Mouse (Mus musculus): ENCODE results near the gene Zcchc7. TPM values are rescaled to one million over a fixed set of nuclear protein-coding genes. Genes with fewer than 3 reads are reported as not detected.

Zcchc7 gene
- polyA plus RNA-seq (2015; fragmentation: Nextera tagmentation; extraction: Ambion mirVana): 41.3 and 42.4 TPM in 2 replicates

GRCm38 (mm10) chr4:44755553-44756133 is at the start of gene Zcchc7:
Gene Zcchc7, plus strand, starts transcription at chr4:44755877.
- Histone ChIP-seq H3K36me3 (ENCODE audit: poor library complexity, severe bottlenecking) (no peaks in the 10 kb centered on the region), H3K4me3 (peak within 1 kb of the TSS; percentile 98), H3K9ac (peak within 1 kb of the TSS; percentile 93), H3K27me3 (no peaks in the 10 kb centered on the region; the same call in 1 of the 2 replicates), H3K4me2 (peak within 1 kb of the TSS; percentile 87), H3K9me3 (replicated peaks) (no peaks in the 10 kb centered on the region), H3K4me1 (peaks cover 13% of the 10 kb centered on the region), H3K27ac (peak within 1 kb of the TSS; percentile 88)
- WGBS: 5% methylated on average over 15 of the region's 15 CpGs
- peak; percentile 59 for ATAC-seq

DNA sequence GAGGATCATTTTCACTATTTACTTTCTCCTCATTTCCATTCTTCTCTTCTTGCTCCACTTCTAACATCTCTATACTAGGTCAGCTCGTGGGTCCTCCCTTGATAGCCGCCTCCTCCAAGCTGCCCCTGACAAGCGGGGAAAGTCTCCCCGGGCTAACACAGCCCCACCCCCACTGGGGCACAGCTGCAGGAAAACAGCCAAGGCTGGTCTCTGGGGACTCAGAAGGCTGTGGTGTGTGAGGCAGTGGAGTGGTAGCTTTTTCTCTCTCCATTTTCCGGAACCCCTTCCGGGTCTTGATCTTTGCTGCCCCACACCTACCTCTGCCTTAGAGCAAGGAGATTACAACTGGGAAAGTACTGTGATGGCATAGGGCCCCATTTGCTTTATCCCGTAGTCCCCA is 49.7 kb upstream of the Zcchc7 start:
- 10% methylated on average over 7 of the region's 7 CpGs for WGBS

GRCm38 (mm10) chr4:44706865-44707264 is 48.8 kb upstream of the Zcchc7 start:
- 56% methylated on average over 1 of the region's 1 CpGs for WGBS
- no peak overlapping the region for H3K9ac ChIP-seq
- ATAC-seq: no peak

More for the DNA sequence above, 49.7 kb upstream of the Zcchc7 start:
- Histone ChIP-seq H3K27ac (no peak overlapping the region), H3K4me2 (no peak overlapping the region), H3K4me1 (peaks cover 30% of the 10 kb centered on the region), H3K4me3 (no peak overlapping the region), H3K9ac (no peak overlapping the region), H3K36me3 (ENCODE audit: poor library complexity, severe bottlenecking) (no peaks in the 10 kb centered on the region), H3K27me3 (peaks cover 100% of the 10 kb centered on the region), H3K9me3 (replicated peaks) (no peaks in the 10 kb centered on the region)
- no peak for ATAC-seq

DNA sequence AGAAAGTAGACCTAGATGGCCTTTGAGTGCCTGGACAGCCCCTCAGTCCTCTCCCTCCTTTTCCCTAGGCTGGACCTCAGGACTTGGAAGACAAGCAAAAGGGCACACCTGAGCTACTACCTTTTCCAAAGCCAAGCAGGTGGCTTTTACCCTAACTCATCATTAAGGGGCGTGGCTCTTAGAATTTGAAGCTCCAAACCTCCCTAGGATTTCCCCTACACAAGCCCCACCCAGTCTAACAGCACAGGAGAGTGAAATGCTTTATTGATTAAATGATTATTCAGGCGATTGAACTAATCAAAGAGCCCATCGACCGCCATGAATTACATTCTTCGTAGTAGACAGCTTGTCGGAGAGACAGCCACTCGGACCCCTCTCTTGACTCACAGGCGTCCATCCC is 47.4 kb upstream of the Zcchc7 start:
- Histone ChIP-seq H3K36me3 (ENCODE audit: poor library complexity, severe bottlenecking) (no peaks in the 10 kb centered on the region), H3K4me2 (no peak overlapping the region), H3K27ac (no peak overlapping the region), H3K4me3 (no peak overlapping the region), H3K27me3 (peaks cover 100% of the 10 kb centered on the region), H3K4me1 (peaks cover 22% of the 10 kb centered on the region), H3K9me3 (replicated peaks) (no peaks in the 10 kb centered on the region), H3K9ac (no peak overlapping the region)
- no peak for ATAC-seq
- 53% methylated on average over 8 of the region's 8 CpGs for WGBS

More at GRCm38 (mm10) chr4:44706865-44707264, 48.8 kb upstream of the Zcchc7 start:
- Histone ChIP-seq H3K4me2 (no peak overlapping the region), H3K36me3 (ENCODE audit: poor library complexity, severe bottlenecking) (no peaks in the 10 kb centered on the region), H3K4me3 (no peak overlapping the region), H3K9me3 (replicated peaks) (no peaks in the 10 kb centered on the region), H3K27me3 (peaks cover 100% of the 10 kb centered on the region), H3K27ac (no peak overlapping the region), H3K4me1 (peaks cover 24% of the 10 kb centered on the region)

DNA sequence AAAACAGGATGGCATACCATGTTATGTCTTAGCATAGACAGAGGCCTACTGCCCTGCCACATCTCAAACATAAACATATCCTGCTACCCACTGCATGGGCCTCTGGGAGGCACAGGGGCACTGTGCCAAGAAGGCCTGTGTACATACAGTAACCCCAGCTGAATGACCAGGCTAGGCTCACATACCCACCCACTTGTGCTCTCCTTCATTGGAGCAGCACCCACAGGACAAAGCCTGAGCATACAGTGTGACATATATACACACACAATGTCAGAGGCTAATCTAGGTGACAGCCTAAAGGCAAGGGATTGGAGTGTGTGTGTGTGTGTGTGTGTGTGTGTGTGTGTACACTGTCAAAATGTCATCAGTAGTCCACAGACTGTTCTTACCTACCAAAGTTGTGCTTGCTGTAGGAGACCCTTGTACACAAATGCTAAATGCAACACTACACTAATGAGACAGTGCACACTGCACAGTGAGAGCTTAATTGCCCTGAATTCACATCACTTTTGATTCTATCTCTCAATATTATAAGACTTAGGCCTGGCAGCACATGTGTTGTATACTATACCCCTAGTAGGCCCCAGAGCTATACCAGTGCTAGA is 46.5 kb upstream of the Zcchc7 start:
- peaks cover 20% of the 10 kb centered on the region for H3K4me1 ChIP-seq
- ATAC-seq: no peak
- no peak overlapping the region for H3K9ac ChIP-seq
- H3K36me3 ChIP-seq (ENCODE audit: poor library complexity, severe bottlenecking): no peaks in the 10 kb centered on the region
- H3K27me3 ChIP-seq: peaks cover 100% of the 10 kb centered on the region
- no peak overlapping the region for H3K4me3 ChIP-seq
- no peaks in the 10 kb centered on the region for H3K9me3 ChIP-seq (replicated peaks)
- H3K4me2 ChIP-seq: no peak overlapping the region
- H3K27ac ChIP-seq: no peak overlapping the region

GRCm38 (mm10) chr4:44709740-44710700 is 45.7 kb upstream of the Zcchc7 start, which contains the start of gene Pax5:
Gene Pax5, minus strand, starts transcription at chr4:44710487.
- peaks cover 100% of the 10 kb centered on the region for H3K27me3 ChIP-seq
- H3K27ac ChIP-seq: no peak within 1 kb of the TSS
- no peaks in the 10 kb centered on the region for H3K36me3 ChIP-seq (ENCODE audit: poor library complexity, severe bottlenecking)
- H3K9ac ChIP-seq: no peak within 1 kb of the TSS
- peak within 1 kb of the TSS; percentile 12; the same call in 1 of the 2 replicates for H3K4me3 ChIP-seq
- 25% methylated on average over 16 of the region's 16 CpGs for WGBS
- ATAC-seq: no peak
- peaks cover 20% of the 10 kb centered on the region for H3K4me1 ChIP-seq
- no peak within 1 kb of the TSS for H3K4me2 ChIP-seq
- no peaks in the 10 kb centered on the region for H3K9me3 ChIP-seq (replicated peaks)

DNA sequence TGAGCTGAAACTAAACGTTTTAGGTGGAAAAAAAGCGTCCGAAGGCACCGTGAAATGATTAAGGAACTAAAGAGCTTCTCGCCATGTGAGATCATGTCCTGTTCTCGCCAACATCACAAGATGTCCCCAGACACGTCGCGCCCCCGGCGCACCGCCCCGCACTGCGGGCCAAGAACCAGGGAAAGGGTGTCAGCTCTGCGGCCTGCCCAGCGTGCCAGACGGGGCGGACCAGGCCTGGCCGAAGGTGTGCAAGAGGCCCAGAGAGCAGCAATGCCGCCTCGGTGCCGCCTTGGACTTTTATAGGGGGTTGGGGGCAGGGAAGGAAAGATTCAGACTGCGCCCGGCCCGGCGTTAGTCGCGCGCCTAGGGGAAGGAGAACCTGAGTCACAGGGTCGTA is 45.0 kb upstream of the Zcchc7 start:
- Histone ChIP-seq H3K4me1 (peaks cover 20% of the 10 kb centered on the region), H3K27ac (no peak overlapping the region), H3K4me3 (peak overlapping the region; percentile 12; the same call in 1 of the 2 replicates), H3K9me3 (replicated peaks) (no peaks in the 10 kb centered on the region), H3K27me3 (peaks cover 100% of the 10 kb centered on the region), H3K9ac (no peak overlapping the region), H3K4me2 (no peak overlapping the region), H3K36me3 (ENCODE audit: poor library complexity, severe bottlenecking) (no peaks in the 10 kb centered on the region)
- WGBS: 0% methylated on average over 30 of the region's 30 CpGs
- ATAC-seq: no peak

GRCm38 (mm10) chr4:44711136-44711900 is 44.4 kb upstream of the Zcchc7 start:
- 2% methylated on average over 25 of the region's 25 CpGs for WGBS
- Histone ChIP-seq H3K9me3 (replicated peaks) (no peaks in the 10 kb centered on the region), H3K36me3 (ENCODE audit: poor library complexity, severe bottlenecking) (no peaks in the 10 kb centered on the region), H3K4me3 (no peak overlapping the region), H3K27me3 (peaks cover 96% of the 10 kb centered on the region), H3K9ac (no peak overlapping the region), H3K4me1 (peaks cover 20% of the 10 kb centered on the region), H3K4me2 (no peak overlapping the region), H3K27ac (no peak overlapping the region)
- ATAC-seq: no peak

DNA sequence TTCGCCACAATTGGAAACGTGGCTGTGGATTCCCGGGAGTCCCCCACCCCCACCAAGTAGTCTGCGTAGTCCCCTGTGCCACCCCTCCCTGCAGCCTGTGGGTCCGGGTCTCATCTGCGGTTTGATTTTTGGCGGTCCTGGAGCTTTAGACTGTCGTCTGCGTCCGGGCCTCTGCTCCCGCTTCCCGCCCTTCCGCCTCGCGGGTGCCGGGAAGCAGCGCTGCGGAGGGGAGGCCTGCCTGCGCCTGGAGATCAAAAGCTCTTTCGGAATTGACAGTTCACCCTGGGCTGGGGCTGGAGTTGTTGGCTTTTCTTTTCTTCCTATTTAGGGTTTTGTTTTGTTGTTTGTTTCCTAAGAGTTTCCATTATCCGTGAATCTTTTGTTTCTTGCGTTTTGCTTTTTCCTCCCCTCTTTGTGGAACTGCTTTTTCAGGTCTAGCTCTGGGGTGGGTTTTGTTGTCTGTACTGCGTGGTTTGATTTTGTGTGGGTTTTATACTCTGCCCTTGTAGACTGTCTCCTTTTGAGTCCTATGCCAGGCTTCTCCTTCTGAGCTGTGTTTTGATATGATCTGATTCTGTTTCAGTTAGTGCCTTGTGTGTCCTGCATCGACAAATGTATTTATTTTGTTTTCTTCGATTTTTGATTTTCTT is 43.5 kb upstream of the Zcchc7 start:
- 0 out of 2 replicates have a peak overlapping the region, but pooled peaks have one; percentile 21 for H3K9ac ChIP-seq
- H3K27ac ChIP-seq: no peak overlapping the region

DNA sequence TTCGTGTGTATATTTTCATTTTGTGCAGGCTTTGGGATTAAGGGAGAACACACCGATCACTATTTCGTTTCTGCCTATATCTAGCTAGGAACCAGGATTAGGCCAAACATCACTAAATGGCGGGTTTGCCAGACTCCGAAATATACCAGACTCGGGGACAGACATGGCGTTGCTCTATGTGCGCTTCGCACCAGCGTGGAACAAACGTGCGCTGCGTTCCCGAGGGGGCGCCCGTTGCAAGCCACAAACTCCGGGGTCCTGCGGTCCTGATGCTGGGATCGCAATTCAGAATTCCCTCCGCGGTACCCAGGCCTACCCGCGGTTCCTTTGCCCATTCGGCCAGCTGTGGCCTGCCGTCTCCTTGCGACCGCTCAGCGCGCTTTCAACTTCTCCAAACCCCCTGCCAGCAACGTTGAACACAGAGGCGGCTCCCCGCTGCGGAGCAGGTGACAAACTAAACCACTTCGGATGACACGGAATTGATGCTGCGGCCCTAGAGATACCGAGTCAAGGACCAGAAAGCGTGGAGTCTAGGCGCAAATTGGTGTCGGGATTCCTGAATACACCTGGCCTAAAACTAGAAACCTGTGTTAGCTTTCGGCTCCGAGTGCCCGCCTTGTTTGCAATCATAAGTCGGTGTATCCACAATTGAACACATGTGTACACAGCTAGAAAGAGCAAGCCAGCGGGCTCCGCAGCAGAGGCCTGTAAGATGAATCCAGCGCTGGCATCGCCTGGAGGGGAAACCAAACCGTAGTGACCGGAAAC is 42.7 kb upstream of the Zcchc7 start:
- Histone ChIP-seq H3K27ac (no peak overlapping the region), H3K4me1 (peaks cover 20% of the 10 kb centered on the region), H3K9ac (no peak overlapping the region), H3K4me3 (peak overlapping the region; percentile 11; the same call in 1 of the 2 replicates), H3K9me3 (replicated peaks) (no peaks in the 10 kb centered on the region), H3K4me2 (peak overlapping the region; percentile 25; the same call in 1 of the 2 replicates), H3K27me3 (peaks cover 96% of the 10 kb centered on the region), H3K36me3 (ENCODE audit: poor library complexity, severe bottlenecking) (no peaks in the 10 kb centered on the region)
- WGBS: 1% methylated on average over 50 of the region's 50 CpGs
- ATAC-seq: no peak

More for the DNA sequence above, 43.5 kb upstream of the Zcchc7 start:
- H3K9me3 ChIP-seq (replicated peaks): no peaks in the 10 kb centered on the region
- H3K27me3 ChIP-seq: peaks cover 96% of the 10 kb centered on the region
- H3K4me3 ChIP-seq: peak overlapping the region; percentile 13; the same call in 1 of the 2 replicates
- peaks cover 20% of the 10 kb centered on the region for H3K4me1 ChIP-seq
- under 1% methylated on average over 25 of the region's 25 CpGs for WGBS
- peak overlapping the region; percentile 29; the same call in 1 of the 2 replicates for H3K4me2 ChIP-seq
- H3K36me3 ChIP-seq (ENCODE audit: poor library complexity, severe bottlenecking): no peaks in the 10 kb centered on the region
- ATAC-seq: no peak

Data from forebrain, embryonic 13.5 days (tissue).